17 mouse cellular contexts compared by ENCODE assay signal in genomic region chr12:77539661-77540431, GRCm38 (mm10).
DNase-seq lines count a peak whose midpoint lies in the region; ATAC-seq and TF ChIP-seq lines count a peak whose summit lies in the region.
"Had no signal": no experiment of that assay in that cellular context is flagged by ENCODE, and none has a peak within 500 bp of the region (broad histone marks: within the 10 kb centered on the region; RNA-seq: fewer than 3 reads in every experiment).

No protein-coding gene starts in this region.

- no peaks in the 10 kb centered on the region for H3K36me3 ChIP-seq in liver, postnatal 0 days (replicated peaks; ENCODE audit: insufficient read depth, low read length)
- H3K36me3 ChIP-seq in liver, embryonic 12.5 days: no peaks in the 10 kb centered on the region
- no peaks in the 10 kb centered on the region for H3K36me3 ChIP-seq in splenic B cell, adult 2 months (ENCODE audit: control insufficient read depth, insufficient read depth, low read length, poor library complexity, severe bottlenecking)
- H3K36me3 ChIP-seq in hindbrain, embryonic 12.5 days: no peaks in the 10 kb centered on the region
- H3K36me3 ChIP-seq: neural tube, embryonic 13.5 days had no signal

- TF ChIP-seq EP300 in liver, postnatal 0 days (IDR thresholded peaks at IDR 0.05; ENCODE audit: low read depth): no peak

- no peak overlapping the region for H3K4me2 ChIP-seq in liver, postnatal 0 days (ENCODE audit: low read depth, low read length)
- no peak overlapping the region for H3K4me2 ChIP-seq in liver, embryonic 12.5 days
- no peak overlapping the region for H3K4me2 ChIP-seq in hindbrain, embryonic 12.5 days (replicated peaks)
- H3K4me2 ChIP-seq: forebrain, embryonic 13.5 days; hindbrain, embryonic 14.5 days; liver, embryonic 11.5 days; neural tube, embryonic 13.5 days had no signal

- H3K4me1 ChIP-seq in liver, postnatal 0 days (ENCODE audit: insufficient read depth): peaks cover 11% of the 10 kb centered on the region; the same call in 1 of the 2 replicates
- H3K4me1 ChIP-seq in liver, embryonic 12.5 days: no peaks in the 10 kb centered on the region
- H3K4me1 ChIP-seq in hindbrain, embryonic 12.5 days: 0 out of 2 replicates have a peak, but pooled peaks cover 2% of the 10 kb centered on the region
- H3K4me1 ChIP-seq: forebrain, embryonic 13.5 days had no signal

- H3K27me3 ChIP-seq in liver, postnatal 0 days (ENCODE audit: insufficient read depth, low read length): no peaks in the 10 kb centered on the region
- no peaks in the 10 kb centered on the region for H3K27me3 ChIP-seq in liver, embryonic 12.5 days (replicated peaks)
- no peaks in the 10 kb centered on the region for H3K27me3 ChIP-seq in splenic B cell, adult 2 months (ENCODE audit: control insufficient read depth, insufficient read depth, low read length, poor library complexity, severe bottlenecking)
- no peaks in the 10 kb centered on the region for H3K27me3 ChIP-seq in hindbrain, embryonic 12.5 days
- H3K27me3 ChIP-seq: forebrain, embryonic 13.5 days; neural tube, embryonic 13.5 days had no signal

- no peak for DNase-seq in liver, postnatal 0 days
- peak; percentile 58 for DNase-seq in T-cell, adult 2 months (ENCODE audit: low spot score)
- DNase-seq in forelimb bud, embryonic 11.5 days (ENCODE audit: low read depth, low spot score): peak; percentile 26
- peak; percentile 60 for DNase-seq in splenic B cell, adult 2 months (ENCODE audit: low read depth, low spot score)
- no peak for DNase-seq in adrenal gland, adult 2 months
- DNase-seq: cerebellum, adult 18-20 months; gastrocnemius, postnatal 36 days; midbrain, embryonic 14.5 days; right cerebral cortex, adult 18-20 months; thymus, postnatal 4 days had no signal

- 0 out of 2 replicates have a peak, but pooled peaks have one; percentile 20 for ATAC-seq in liver, postnatal 0 days
- ATAC-seq in liver, embryonic 12.5 days: no peak
- ATAC-seq in hindbrain, embryonic 12.5 days (ENCODE audit: low FRiP score): no peak
- ATAC-seq: forebrain, embryonic 13.5 days had no signal

- no peak for TF ChIP-seq CTCF in liver, postnatal 0 days (IDR thresholded peaks at IDR 0.05; ENCODE audit: low read depth)

- peak overlapping the region; percentile 34; the same call in 1 of the 2 replicates for H3K27ac ChIP-seq in liver, postnatal 0 days (ENCODE audit: low read depth)
- no peak overlapping the region for H3K27ac ChIP-seq in liver, embryonic 12.5 days
- H3K27ac ChIP-seq in hindbrain, embryonic 12.5 days: no peak overlapping the region
- H3K27ac ChIP-seq: forebrain, embryonic 13.5 days; hindbrain, embryonic 14.5 days; left cerebral cortex, adult 2 months; neural tube, embryonic 13.5 days had no signal

- no peaks in the 10 kb centered on the region for H3K9me3 ChIP-seq in liver, postnatal 0 days (ENCODE audit: low read length)
- H3K9me3 ChIP-seq in liver, embryonic 12.5 days (replicated peaks): no peaks in the 10 kb centered on the region
- no peaks in the 10 kb centered on the region for H3K9me3 ChIP-seq in hindbrain, embryonic 12.5 days (replicated peaks)
- H3K9me3 ChIP-seq: forebrain, embryonic 13.5 days; neural tube, embryonic 13.5 days had no signal

- no peak overlapping the region for H3K4me3 ChIP-seq in liver, postnatal 0 days (ENCODE audit: low read depth, low read length)
- no peak overlapping the region for H3K4me3 ChIP-seq in liver, embryonic 12.5 days
- H3K4me3 ChIP-seq in hindbrain, embryonic 12.5 days: no peak overlapping the region
- H3K4me3 ChIP-seq: forebrain, embryonic 13.5 days; left cerebral cortex, adult 2 months; neural tube, embryonic 13.5 days had no signal

- WGBS in liver, postnatal 0 days (ENCODE audit: insufficient replicate concordance): 63% methylated on average over 10 of the region's 10 CpGs
- 62% methylated on average over 10 of the region's 10 CpGs for WGBS in liver, embryonic 12.5 days (ENCODE audit: insufficient replicate concordance)
- WGBS in hindbrain, embryonic 12.5 days: 75% methylated on average over 10 of the region's 10 CpGs

- no peak overlapping the region for H3K9ac ChIP-seq in liver, postnatal 0 days (replicated peaks)
- H3K9ac ChIP-seq in liver, embryonic 12.5 days: no peak overlapping the region
- H3K9ac ChIP-seq in hindbrain, embryonic 12.5 days: no peak overlapping the region
- H3K9ac ChIP-seq: forebrain, embryonic 13.5 days; hindbrain, embryonic 14.5 days; neural tube, embryonic 13.5 days had no signal

Comparison
In these comparisons a context has a peak if more than half of its experiments do, and no peak if none do; other contexts are left out.
1. DNase-seq: peak in T-cell, adult 2 months (single experiment), forelimb bud, embryonic 11.5 days (single experiment) and splenic B cell, adult 2 months (single experiment); none in liver, postnatal 0 days (single experiment) and adrenal gland, adult 2 months (single experiment).